Mouse (Mus musculus) liver (tissue): ENCODE measurements around the gene Hist1h1c.
"Not testable (repeated sequence)": the region's sequence is repeated elsewhere in the genome, so short reads cannot be mapped to it uniquely, and the experiment has no call there.

ENCODE experiments used
- DNase-seq: peaks from one replicate; pipeline ENCODE4 v3.0.0-alpha.2; 2020; ENCODE audit warnings: mixed read lengths

Gene Hist1h1c

GRCm38 (mm10) chr13:23761871-23762821 is 23.5 kb downstream of the Hist1h1c start, which contains the start of gene Hist1h3a:
TSS of gene Hist1h3a (minus strand) at chr13:23762386.
- peak; percentile 84 for DNase-seq

- no peak for DNase-seq
Measured at GRCm38 (mm10) chr13:23763242-23763585, 24.6 kb downstream of the Hist1h1c start.

- DNase-seq, result peak; percentile 97
Measured at GRCm38 (mm10) chr13:23763586-23764323, 25.1 kb downstream of the Hist1h1c start, which contains the start of gene Hist1h1a. TSS of gene Hist1h1a (plus strand) at chr13:23763666.

- peak; percentile 73 for DNase-seq
Measured at GRCm38 (mm10) chr13:23764324-23765171, 25.9 kb downstream of the Hist1h1c start.

GRCm38 (mm10) chr13:23765172-23765513 is 26.5 kb downstream of the Hist1h1c start:
- DNase-seq, result no peak

GRCm38 (mm10) chr13:23766772-23767171 is 28.2 kb downstream of the Hist1h1c start:
- no peak for DNase-seq

- no peak for DNase-seq
Measured at GRCm38 (mm10) chr13:23768834-23769397, 30.3 kb downstream of the Hist1h1c start.

- DNase-seq, result not testable (repeated sequence)
Measured at GRCm38 (mm10) chr13:23769613-23770012, 31.0 kb downstream of the Hist1h1c start, which contains the start of gene Trim38. TSS of gene Trim38 (plus strand) at chr13:23769913.

- DNase-seq, result peak; percentile 86
Measured at GRCm38 (mm10) chr13:23772561-23773313, 34.1 kb downstream of the Hist1h1c start.

GRCm38 (mm10) chr13:23778339-23778738 is 39.7 kb downstream of the Hist1h1c start:
- DNase-seq, result no peak

- DNase-seq, result peak; percentile 18
Measured at GRCm38 (mm10) chr13:23779025-23779424, 40.4 kb downstream of the Hist1h1c start.
